Mouse (Mus musculus) liver, embryonic 13.5 days (tissue): ENCODE measurements at regions not wholly inside any gene's neighbourhood (a gene's known extent, or its start where the extent isn't known, plus 50 kb on each side); places are given as distances from the start of the nearest gene placed in this dataset.

Experiments
- ATAC-seq: fragments of 200-750 bp; cut with Nextera tagmentation; 2 replicates; pipeline ENCODE4 v1.8.0; 2017; ENCODE audit warnings: low read depth, mild to moderate bottlenecking, moderate number of reproducible peaks, moderate library complexity
- DNase-seq: peaks from one replicate; pipeline ENCODE4 v3.0.0; 2022
- H3K27ac ChIP-seq: fragments of 300-500 bp; sonication (generic); 2 replicates; pipeline ENCODE4 v1.5.1; 2015; ENCODE audit warnings: moderate library complexity, mild to moderate bottlenecking, inconsistent platforms
- H3K27me3 ChIP-seq: fragments of 300-500 bp; sonication (generic); 2 replicates; pipeline ENCODE4 v1.6.1; 2015; ENCODE audit warnings: mild to moderate bottlenecking, inconsistent platforms
- H3K36me3 ChIP-seq: fragments of 300-500 bp; sonication (generic); 2 replicates; pipeline ENCODE4 v1.6.1; 2015; ENCODE audit warnings: mild to moderate bottlenecking, inconsistent platforms
- H3K4me1 ChIP-seq: fragments of 300-500 bp; sonication (generic); replicated peaks from 2 replicates; pipeline ENCODE4 v1.6.1; 2015; ENCODE audit warnings: inconsistent platforms
- H3K4me2 ChIP-seq: fragments of 300-500 bp; sonication (generic); 2 replicates; pipeline ENCODE4 v1.6.1; 2015; ENCODE audit warnings: inconsistent platforms, mild to moderate bottlenecking, moderate library complexity
- H3K4me3 ChIP-seq: fragments of 300-500 bp; sonication (generic); replicated peaks from 2 replicates; pipeline ENCODE4 v1.5.1; 2015; ENCODE audit warnings: mild to moderate bottlenecking, inconsistent platforms
- H3K9ac ChIP-seq: fragments of 300-500 bp; sonication (generic); 2 replicates; pipeline ENCODE4 v1.6.1; 2015; ENCODE audit warnings: mild to moderate bottlenecking, inconsistent platforms
- H3K9me3 ChIP-seq: fragments of 300-500 bp; sonication (generic); replicated peaks from 2 replicates; pipeline ENCODE4 v1.6.1; 2016; ENCODE audit warnings: inconsistent platforms
- WGBS: fragments of 180-500 bp; shearing (Covaris S2); methylation state at CpG from one replicate; pipeline ENCODE4 v1.1.7; 2015; ENCODE audit not compliant: insufficient replicate concordance; 5-methylcytosine and 5-hydroxymethylcytosine counted together

- no peaks in the 10 kb centered on the region for H3K36me3 ChIP-seq
- 0 out of 2 replicates have a peak, but pooled peaks cover 7% of the 10 kb centered on the region for H3K9me3 ChIP-seq
- no peak overlapping the region for H3K27ac ChIP-seq
- ATAC-seq = no peak
- H3K9ac ChIP-seq = no peak overlapping the region
- no peaks in the 10 kb centered on the region for H3K27me3 ChIP-seq
- DNase-seq = no peak
- 69% methylated on average over 6 of the region's 6 CpGs for WGBS
- H3K4me2 ChIP-seq = no peak overlapping the region
- H3K4me3 ChIP-seq = no peak overlapping the region
- H3K4me1 ChIP-seq = no peaks in the 10 kb centered on the region
These were observed 430.5 kb downstream of the Matn1 start for GRCm38 (mm10) chr4:131374527-131375290.

DNA sequence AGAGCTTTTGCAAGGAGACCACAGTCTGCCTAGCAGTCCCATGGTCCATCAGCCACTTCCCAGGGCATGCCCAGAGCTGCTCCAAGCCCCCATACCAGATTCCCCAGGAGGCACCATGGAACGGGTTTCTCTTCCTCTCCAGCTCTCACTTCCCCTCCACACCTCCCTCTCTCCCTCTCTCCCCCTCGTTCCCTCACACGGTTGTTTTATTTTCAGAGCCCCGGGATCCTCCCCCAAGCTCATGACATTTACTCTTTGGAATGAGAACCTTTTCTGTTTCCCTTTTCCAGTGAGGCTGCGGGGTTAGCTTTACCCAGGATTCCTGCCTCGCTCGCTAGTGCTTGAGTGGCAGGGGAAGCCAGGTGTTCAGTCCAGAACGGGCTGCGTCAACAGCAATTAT, 436.9 kb downstream of the Matn1 start:
- Histone ChIP-seq H3K4me2 (no peak overlapping the region), H3K4me3 (no peak overlapping the region), H3K27me3 (no peaks in the 10 kb centered on the region), H3K27ac (no peak overlapping the region), H3K36me3 (no peaks in the 10 kb centered on the region), H3K9ac (no peak overlapping the region), H3K4me1 (no peaks in the 10 kb centered on the region), H3K9me3 (no peaks in the 10 kb centered on the region)
- 69% methylated on average over 9 of the region's 9 CpGs for WGBS
- ATAC-seq (no peak), DNase-seq (no peak)

DNA sequence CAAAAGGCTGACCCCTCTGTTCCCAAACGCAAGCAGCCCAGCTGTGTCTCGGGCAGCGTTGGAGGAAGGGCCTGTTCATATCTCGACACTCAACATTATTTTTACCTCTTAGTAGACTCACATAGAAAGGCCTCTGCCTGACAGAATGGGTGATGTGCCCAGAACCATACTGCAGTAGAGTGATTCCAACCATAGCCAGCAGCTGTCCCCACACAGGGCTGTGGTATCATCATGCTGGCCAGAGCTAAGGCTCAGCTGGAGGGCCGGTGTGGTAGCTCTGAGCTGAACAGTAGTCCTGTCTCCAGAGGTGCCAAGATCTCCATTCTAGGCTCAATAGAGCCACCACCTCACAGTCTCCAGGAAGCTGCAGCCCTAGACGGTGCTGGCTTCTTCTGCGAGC, 437.3 kb downstream of the Matn1 start:
- DNase-seq (no peak), ATAC-seq (no peak)
- Histone ChIP-seq H3K27ac (no peak overlapping the region), H3K9ac (no peak overlapping the region), H3K4me1 (no peaks in the 10 kb centered on the region), H3K9me3 (no peaks in the 10 kb centered on the region), H3K4me3 (no peak overlapping the region), H3K36me3 (no peaks in the 10 kb centered on the region), H3K4me2 (no peak overlapping the region), H3K27me3 (no peaks in the 10 kb centered on the region)
- WGBS = 78% methylated on average over 7 of the region's 7 CpGs

DNA sequence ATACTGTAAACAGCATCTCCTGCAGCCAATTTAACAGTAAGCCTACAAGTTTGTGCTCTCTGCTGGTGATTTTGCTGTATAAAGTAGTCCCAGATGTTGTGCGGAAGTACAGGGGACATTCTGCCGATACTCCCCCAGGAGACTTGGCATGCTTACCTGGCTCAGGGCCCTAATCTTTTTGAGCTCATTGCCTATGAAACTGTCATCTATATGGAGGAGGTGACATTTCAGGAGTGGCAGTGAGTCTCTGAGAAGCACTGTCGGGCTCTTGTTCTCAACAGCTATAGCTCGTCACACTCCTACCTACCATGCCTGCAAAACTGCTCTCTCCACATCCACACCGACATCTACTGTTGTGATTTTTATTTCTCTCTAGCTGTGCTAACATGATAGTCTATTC, 439.7 kb downstream of the Matn1 start:
- Histone ChIP-seq H3K27me3 (no peaks in the 10 kb centered on the region), H3K27ac (no peak overlapping the region), H3K9ac (no peak overlapping the region), H3K4me2 (no peak overlapping the region), H3K9me3 (no peaks in the 10 kb centered on the region), H3K36me3 (no peaks in the 10 kb centered on the region), H3K4me1 (no peaks in the 10 kb centered on the region), H3K4me3 (no peak overlapping the region)
- DNase-seq = no peak
- 74% methylated on average over 5 of the region's 5 CpGs for WGBS
- no peak for ATAC-seq

- Histone ChIP-seq H3K4me1 (no peaks in the 10 kb centered on the region), H3K9me3 (no peaks in the 10 kb centered on the region), H3K4me3 (no peak overlapping the region), H3K27ac (no peak overlapping the region), H3K27me3 (no peaks in the 10 kb centered on the region), H3K9ac (no peak overlapping the region), H3K36me3 (no peaks in the 10 kb centered on the region), H3K4me2 (no peak overlapping the region)
- ATAC-seq (no peak), DNase-seq (no peak)
- 71% methylated on average over 10 of the region's 10 CpGs for WGBS
These were observed 442.8 kb downstream of the Matn1 start for GRCm38 (mm10) chr4:131386961-131387360.

DNA sequence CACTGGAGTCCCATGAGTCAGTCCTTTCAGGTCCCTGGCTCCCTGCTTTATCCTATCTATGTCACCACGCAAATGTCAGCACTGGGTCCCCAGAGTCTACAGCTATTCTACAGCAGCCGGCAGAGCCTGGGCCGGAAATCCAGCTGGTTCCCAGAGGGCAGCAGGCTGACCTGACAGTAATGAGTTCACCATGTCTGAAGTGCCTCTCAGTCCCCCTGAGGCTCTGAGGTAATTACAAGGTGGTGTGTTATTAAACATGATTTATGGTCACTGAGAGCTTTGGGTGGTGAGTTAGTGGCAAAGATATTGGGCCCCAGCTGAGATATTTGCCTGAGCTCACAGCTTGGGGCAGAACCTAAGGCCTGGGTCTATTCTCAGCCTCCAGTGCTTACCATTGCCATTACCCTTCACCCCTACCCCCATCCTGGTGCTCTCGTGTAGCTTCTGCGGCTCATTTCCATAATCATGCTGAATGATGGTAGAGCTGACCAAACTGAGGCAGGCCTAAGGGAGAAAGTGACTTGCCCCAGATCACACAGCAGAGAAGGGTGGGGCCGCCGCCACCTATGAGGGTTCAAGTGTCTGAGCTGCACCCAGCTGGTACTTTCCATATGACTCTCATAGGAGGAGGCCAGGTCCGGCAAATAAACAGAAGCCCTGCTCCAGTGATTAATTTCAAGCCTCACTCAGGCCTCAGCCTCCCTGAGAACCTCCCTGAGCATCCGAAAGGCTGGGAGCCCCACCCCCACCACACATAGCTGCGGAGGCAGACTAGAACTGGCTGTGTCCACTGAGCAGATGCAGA, 446.8 kb downstream of the Ptpru start:
- Histone ChIP-seq H3K4me1 (no peaks in the 10 kb centered on the region), H3K27ac (no peak overlapping the region), H3K4me3 (no peak overlapping the region), H3K9ac (no peak overlapping the region), H3K4me2 (no peak overlapping the region), H3K9me3 (no peaks in the 10 kb centered on the region), H3K36me3 (no peaks in the 10 kb centered on the region), H3K27me3 (no peaks in the 10 kb centered on the region)
- 60% methylated on average over 10 of the region's 10 CpGs for WGBS
- no peak for DNase-seq
- ATAC-seq = no peak

GRCm38 (mm10) chr4:131391924-131392297, 446.2 kb downstream of the Ptpru start:
- Histone ChIP-seq H3K27me3 (no peaks in the 10 kb centered on the region), H3K4me3 (no peak overlapping the region), H3K4me2 (no peak overlapping the region), H3K27ac (no peak overlapping the region), H3K4me1 (no peaks in the 10 kb centered on the region), H3K9ac (no peak overlapping the region), H3K36me3 (no peaks in the 10 kb centered on the region), H3K9me3 (no peaks in the 10 kb centered on the region)
- WGBS = 77% methylated on average over 3 of the region's 3 CpGs
- no peak for DNase-seq
- ATAC-seq = no peak

DNA sequence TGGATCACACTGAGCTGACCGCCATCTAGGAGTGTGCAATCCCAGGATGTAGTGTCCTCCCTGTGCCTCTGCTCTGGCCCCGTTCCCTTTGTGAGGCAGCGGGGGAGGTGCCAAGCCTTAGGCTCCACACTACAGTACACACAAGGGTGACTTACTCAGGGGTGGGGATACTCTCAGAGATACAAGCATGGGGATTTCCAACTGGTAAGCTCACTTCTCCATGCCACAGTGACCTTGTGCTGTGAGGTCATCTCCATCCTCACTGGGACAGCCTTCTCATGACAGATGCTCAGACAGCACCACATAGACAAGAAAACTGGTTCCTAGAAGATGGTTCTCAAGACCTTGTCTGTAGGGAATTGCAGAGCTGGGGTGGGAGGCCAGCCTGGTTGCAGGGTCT, 445.6 kb downstream of the Ptpru start:
- Histone ChIP-seq H3K4me3 (no peak overlapping the region), H3K27ac (no peak overlapping the region), H3K27me3 (no peaks in the 10 kb centered on the region), H3K36me3 (no peaks in the 10 kb centered on the region), H3K9me3 (no peaks in the 10 kb centered on the region), H3K9ac (no peak overlapping the region), H3K4me2 (no peak overlapping the region), H3K4me1 (no peaks in the 10 kb centered on the region)
- ATAC-seq (no peak), DNase-seq (no peak)
- WGBS = 61% methylated on average over 3 of the region's 3 CpGs

GRCm38 (mm10) chr4:131396226-131396840, 441.8 kb downstream of the Ptpru start:
- WGBS = 62% methylated on average over 8 of the region's 8 CpGs
- ATAC-seq (no peak), DNase-seq (no peak)
- Histone ChIP-seq H3K27me3 (no peaks in the 10 kb centered on the region), H3K4me1 (no peaks in the 10 kb centered on the region), H3K36me3 (no peaks in the 10 kb centered on the region), H3K9me3 (no peaks in the 10 kb centered on the region), H3K9ac (no peak overlapping the region), H3K4me3 (no peak overlapping the region), H3K27ac (no peak overlapping the region), H3K4me2 (no peak overlapping the region)

GRCm38 (mm10) chr4:131397161-131397560, 440.9 kb downstream of the Ptpru start:
- 79% methylated on average over 10 of the region's 10 CpGs for WGBS
- Histone ChIP-seq H3K27ac (no peak overlapping the region), H3K9me3 (no peaks in the 10 kb centered on the region), H3K36me3 (no peaks in the 10 kb centered on the region), H3K9ac (no peak overlapping the region), H3K27me3 (no peaks in the 10 kb centered on the region), H3K4me2 (no peak overlapping the region), H3K4me3 (no peak overlapping the region), H3K4me1 (no peaks in the 10 kb centered on the region)
- DNase-seq (no peak), ATAC-seq (no peak)

- Histone ChIP-seq H3K36me3 (no peaks in the 10 kb centered on the region), H3K27ac (no peak overlapping the region), H3K4me2 (no peak overlapping the region), H3K9ac (no peak overlapping the region), H3K27me3 (no peaks in the 10 kb centered on the region), H3K9me3 (no peaks in the 10 kb centered on the region), H3K4me3 (no peak overlapping the region), H3K4me1 (no peaks in the 10 kb centered on the region)
- DNase-seq (no peak), ATAC-seq (no peak)
- WGBS = 22% methylated on average over 11 of the region's 11 CpGs
These were observed 437.3 kb downstream of the Ptpru start for GRCm38 (mm10) chr4:131400756-131401155.
